Mouse (Mus musculus) spleen, postnatal 4 days (tissue): ENCODE results near the gene Spi1.

Source experiments
- DNase-seq, 2 experiments: peaks; one replicate each; pipeline ENCODE4 v3.0.0; 2022; ENCODE audit warnings: low spot score in 2 of 2

The Spi1 gene

GRCm38 (mm10) chr2:91125101-91125500, 42.9 kb downstream of the Spi1 start:
- DNase-seq = no peak

- no peak for DNase-seq
These were observed 46.6 kb downstream of the Spi1 start for GRCm38 (mm10) chr2:91128761-91129160.

GRCm38 (mm10) chr2:91130126-91130525, 47.9 kb downstream of the Spi1 start:
- no peak for DNase-seq

- no peak for DNase-seq
These were observed 49.1 kb downstream of the Spi1 start for GRCm38 (mm10) chr2:91131251-91131650.

GRCm38 (mm10) chr2:91132035-91132434, 49.8 kb downstream of the Spi1 start:
- DNase-seq = no peak

GRCm38 (mm10) chr2:91136513-91137412, 54.6 kb downstream of the Spi1 start:
- no peak for DNase-seq

GRCm38 (mm10) chr2:91137481-91137880, 55.3 kb downstream of the Spi1 start:
- DNase-seq = no peak

GRCm38 (mm10) chr2:91139311-91139710, 57.1 kb downstream of the Spi1 start:
- DNase-seq = no peak

- no peak for DNase-seq
These were observed 57.6 kb downstream of the Spi1 start for GRCm38 (mm10) chr2:91139764-91140163.

- no peak for DNase-seq
These were observed 60.7 kb downstream of the Spi1 start for GRCm38 (mm10) chr2:91142920-91143319.

- DNase-seq = peak in 1 of 2 experiments; percentile 52
These were observed 61.2 kb downstream of the Spi1 start for GRCm38 (mm10) chr2:91143401-91143800.

GRCm38 (mm10) chr2:91148101-91148500, 65.9 kb downstream of the Spi1 start:
- DNase-seq = no peak

- DNase-seq = no peak
These were observed 69.1 kb downstream of the Spi1 start for GRCm38 (mm10) chr2:91151331-91151730.

- DNase-seq = no peak
These were observed 70.7 kb downstream of the Spi1 start for GRCm38 (mm10) chr2:91152885-91153377.

- DNase-seq = no peak
These were observed 71.9 kb downstream of the Spi1 start for GRCm38 (mm10) chr2:91154091-91154490.

GRCm38 (mm10) chr2:91157002-91157752, 75.0 kb downstream of the Spi1 start:
- no peak for DNase-seq

GRCm38 (mm10) chr2:91160591-91160990, 78.4 kb downstream of the Spi1 start:
- no peak for DNase-seq

- no peak for DNase-seq
These were observed 80.8 kb downstream of the Spi1 start for GRCm38 (mm10) chr2:91162952-91163351.

- DNase-seq = no peak
These were observed 81.3 kb downstream of the Spi1 start for GRCm38 (mm10) chr2:91163532-91163931.

- DNase-seq = no peak
These were observed 82.8 kb downstream of the Spi1 start for GRCm38 (mm10) chr2:91164991-91165390.
